Mouse (Mus musculus) heart, embryonic 11.5 days (tissue): ENCODE data around the gene Marc1. TPM values are rescaled to one million over a fixed set of nuclear protein-coding genes. Genes with fewer than 3 reads are reported as not detected.

ENCODE experiments used
- microRNA counts: library from miRNA; unstranded; fragments of <30 nt; microRNA quantifications from one replicate; lab custom pipeline; 2015
- microRNA-seq: library from miRNA; unstranded; fragments of <30 nt; microRNA quantifications from one replicate; pipeline ENCODE4, GENCODE M21; 2016; ENCODE audit warnings: borderline number of aligned reads
- polyA plus RNA-seq: library from polyadenylated mRNA; unstranded; fragments of >200 nt; fragmentation: Nextera tagmentation; extraction: Ambion mirVana; gene quantifications from 2 replicates; pipeline ENCODE4 v1.2.1, GENCODE M21; 2014

The Marc1 gene
- polyA plus RNA-seq, 1 experiment from 2014 or later = 0.07 TPM

MicroRNA genes within 50 kb of the gene (microRNA counts, 519-probe panel; counts per million panel counts)
- 3,415 counts per million, percentile 17 among the panel's probes with 10 or more counts for microRNA mmu-miR-1981 (lab: Ali Mortazavi, UCI)

Small RNAs within 50 kb of the gene (microRNA-seq; reads per million reads assigned to microRNA genes)
- gene Mir1981 = 135 reads per million, percentile 66 among the genes with 10 or more reads in this experiment

Other genes with a start within 250 kb of the Marc1 start
- 5.0 and 7.0 TPM in 2 replicates for gene Hlx, start 78.7 kb downstream of the Marc1 start, polyA plus RNA-seq
- 97.0 and 104 TPM in 2 replicates for gene Marc2, start 35.1 kb upstream of the Marc1 start, polyA plus RNA-seq
- 0.37 and 0.60 TPM in 2 replicates for gene C130074G19Rik, start 71.9 kb upstream of the Marc1 start, polyA plus RNA-seq
- 2.2 and 2.4 TPM in 2 replicates for gene Mark1, start 188.3 kb upstream of the Marc1 start, polyA plus RNA-seq